Comparison of ENCODE assay signal across 9 mouse cellular contexts in the genomic region with DNA sequence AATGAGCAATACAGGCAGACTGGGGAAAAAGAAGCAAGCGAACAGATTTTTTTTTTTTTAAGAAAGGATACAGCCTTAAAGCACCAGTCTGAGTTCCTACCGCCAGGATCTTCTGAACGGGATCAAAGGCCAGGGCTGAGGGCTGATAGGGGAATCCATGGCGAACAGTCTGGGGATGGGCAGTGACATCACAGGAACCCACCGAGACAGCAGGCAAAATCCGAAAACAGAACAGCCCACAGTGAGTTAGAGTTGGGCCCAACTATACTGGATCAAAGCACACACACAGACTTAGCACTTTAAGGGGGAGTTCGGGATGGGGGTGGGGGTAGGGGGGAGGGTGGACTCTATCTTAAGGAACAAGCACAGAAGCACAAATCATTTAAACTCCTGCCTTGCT. TPM values are rescaled to one million over a fixed set of nuclear protein-coding genes. Genes with fewer than 3 reads are reported as not detected.
DNase-seq lines count a peak whose midpoint lies in the region; ATAC-seq lines count a peak whose summit lies in the region.
"Had no signal": no experiment of that assay in that cellular context is flagged by ENCODE, and none has a peak within 500 bp of the region (broad histone marks: within the 10 kb centered on the region; RNA-seq: fewer than 3 reads in every experiment).

No protein-coding gene starts in this region.

- no peak for DNase-seq in heart, postnatal 36 days
- DNase-seq in brain, adult 2 months (ENCODE audit: low read depth, low spot score): peak; percentile 38
- no peak for DNase-seq in hindbrain, embryonic 14.5 days (ENCODE audit: low spot score)
- peak; percentile 39 for DNase-seq in midbrain, embryonic 14.5 days
- no peak for DNase-seq in Muller cell, postnatal 12 days (ENCODE audit: inconsistent ontology term)
- DNase-seq in thymus, postnatal 36 days: no peak
- DNase-seq in spleen, postnatal 36 days (ENCODE audit: low spot score in 2 of 2): no peak

- H3K4me1 ChIP-seq in heart, embryonic 11.5 days (ENCODE audit: control insufficient read depth, insufficient read depth, low read length): no peaks in the 10 kb centered on the region
- peaks cover 24% of the 10 kb centered on the region for H3K4me1 ChIP-seq in hindbrain, embryonic 14.5 days (replicated peaks; ENCODE audit: control insufficient read depth, insufficient read depth, low read length)
- H3K4me1 ChIP-seq in midbrain, embryonic 14.5 days (ENCODE audit: control insufficient read depth, insufficient read depth, low read length): peaks cover 10% of the 10 kb centered on the region

- H3K4me2 ChIP-seq in heart, embryonic 11.5 days: peak overlapping the region; percentile 97
- H3K4me2 ChIP-seq in hindbrain, embryonic 14.5 days (replicated peaks): peak overlapping the region; percentile 88
- H3K4me2 ChIP-seq in midbrain, embryonic 14.5 days (ENCODE audit: low read length): peak overlapping the region; percentile 55

- no peak for ATAC-seq in heart, embryonic 11.5 days (replicated peaks; ENCODE audit: insufficient number of reproducible peaks, low FRiP score, low TSS enrichment)
- no peak for ATAC-seq in hindbrain, embryonic 14.5 days (ENCODE audit: low FRiP score)
- ATAC-seq in midbrain, embryonic 14.5 days (ENCODE audit: low FRiP score, low TSS enrichment): no peak
- ATAC-seq: Patski had no signal

- no peak overlapping the region for H3K27ac ChIP-seq in heart, embryonic 11.5 days (ENCODE audit: low read depth, low read length)
- H3K27ac ChIP-seq in hindbrain, embryonic 14.5 days: no peak overlapping the region
- H3K27ac ChIP-seq in midbrain, embryonic 14.5 days (replicated peaks; ENCODE audit: low read depth, low read length): no peak overlapping the region

- peak overlapping the region; percentile 56 for H3K9ac ChIP-seq in heart, embryonic 11.5 days (ENCODE audit: low read depth, low read length)
- H3K9ac ChIP-seq in hindbrain, embryonic 14.5 days: peak overlapping the region; percentile 87
- peak overlapping the region; percentile 97; the same call in 1 of the 2 replicates for H3K9ac ChIP-seq in midbrain, embryonic 14.5 days (replicated peaks; ENCODE audit: low read length)

- intact Hi-C loops in heart, postnatal 36 days (cut with DNase I): no loop called here

- peak overlapping the region; percentile 91 for H3K4me3 ChIP-seq in heart, embryonic 11.5 days (ENCODE audit: low read depth, low read length)
- H3K4me3 ChIP-seq in hindbrain, embryonic 14.5 days (replicated peaks; ENCODE audit: low read length): peak overlapping the region; percentile 73
- peak overlapping the region; percentile 86 for H3K4me3 ChIP-seq in midbrain, embryonic 14.5 days (replicated peaks; ENCODE audit: low read depth, low read length)

- no peaks in the 10 kb centered on the region for H3K9me3 ChIP-seq in heart, embryonic 11.5 days (replicated peaks; ENCODE audit: control insufficient read depth, low read length)
- H3K9me3 ChIP-seq in hindbrain, embryonic 14.5 days (ENCODE audit: control insufficient read depth, low read length): no peaks in the 10 kb centered on the region
- H3K9me3 ChIP-seq in midbrain, embryonic 14.5 days (ENCODE audit: control insufficient read depth, low read length): no peaks in the 10 kb centered on the region

- H3K36me3 ChIP-seq in heart, embryonic 11.5 days (ENCODE audit: control insufficient read depth, insufficient read depth, low read length): no peaks in the 10 kb centered on the region
- H3K36me3 ChIP-seq in hindbrain, embryonic 14.5 days (replicated peaks; ENCODE audit: control insufficient read depth, insufficient read depth): no peaks in the 10 kb centered on the region
- H3K36me3 ChIP-seq in midbrain, embryonic 14.5 days (ENCODE audit: control insufficient read depth, insufficient read depth, low read length): 0 out of 2 replicates have a peak, but pooled peaks cover 6% of the 10 kb centered on the region

- no peaks in the 10 kb centered on the region for H3K27me3 ChIP-seq in heart, embryonic 11.5 days (ENCODE audit: control insufficient read depth, insufficient read depth, low read length)
- H3K27me3 ChIP-seq in hindbrain, embryonic 14.5 days (ENCODE audit: control insufficient read depth, insufficient read depth, low read length): no peaks in the 10 kb centered on the region
- no peaks in the 10 kb centered on the region for H3K27me3 ChIP-seq in midbrain, embryonic 14.5 days (ENCODE audit: control insufficient read depth, insufficient read depth, low read length)
- H3K27me3 ChIP-seq: Patski had no signal

- WGBS in heart, embryonic 11.5 days (ENCODE audit: insufficient replicate concordance): 6% methylated on average over 7 of the region's 7 CpGs
- 4% methylated on average over 7 of the region's 7 CpGs for WGBS in hindbrain, embryonic 14.5 days
- WGBS in midbrain, embryonic 14.5 days: 1% methylated on average over 7 of the region's 7 CpGs

RNA-seq across cellular contexts. Expression of a gene that starts 1.8 kb away (rescaled TPM):
- polyA plus RNA-seq in heart, embryonic 11.5 days (2014; fragmentation: Nextera tagmentation; extraction: Ambion mirVana): 4.9 and 5.5 TPM in 2 replicates
- 10 to 100 TPM; 11.9 to 12.1 TPM for total RNA-seq in heart, postnatal 36 days (2021)
- 14.0 and 14.3 TPM in 2 replicates for polyA plus RNA-seq in hindbrain, embryonic 14.5 days (2014; fragmentation: Nextera tagmentation; extraction: Ambion mirVana)
- 12.4 and 14.3 TPM in 2 replicates for polyA plus RNA-seq in midbrain, embryonic 14.5 days (2014; fragmentation: Nextera tagmentation; extraction: Ambion mirVana)

Comparison
In these comparisons a context has a peak if more than half of its experiments do, and no peak if none do; other contexts are left out.
1. DNase-seq: peak in brain, adult 2 months (single experiment) and midbrain, embryonic 14.5 days (single experiment); none in heart, postnatal 36 days (0 of 2), hindbrain, embryonic 14.5 days (single experiment), Muller cell, postnatal 12 days (single experiment), thymus, postnatal 36 days (0 of 2) and spleen, postnatal 36 days (0 of 2).
2. Peak in every context shown above with its lines, with median percentiles within 50 percentile points of each other: H3K4me2 ChIP-seq, H3K4me3 ChIP-seq and H3K9ac ChIP-seq.